13 mouse cellular contexts compared by ENCODE assay signal in the genomic region with DNA sequence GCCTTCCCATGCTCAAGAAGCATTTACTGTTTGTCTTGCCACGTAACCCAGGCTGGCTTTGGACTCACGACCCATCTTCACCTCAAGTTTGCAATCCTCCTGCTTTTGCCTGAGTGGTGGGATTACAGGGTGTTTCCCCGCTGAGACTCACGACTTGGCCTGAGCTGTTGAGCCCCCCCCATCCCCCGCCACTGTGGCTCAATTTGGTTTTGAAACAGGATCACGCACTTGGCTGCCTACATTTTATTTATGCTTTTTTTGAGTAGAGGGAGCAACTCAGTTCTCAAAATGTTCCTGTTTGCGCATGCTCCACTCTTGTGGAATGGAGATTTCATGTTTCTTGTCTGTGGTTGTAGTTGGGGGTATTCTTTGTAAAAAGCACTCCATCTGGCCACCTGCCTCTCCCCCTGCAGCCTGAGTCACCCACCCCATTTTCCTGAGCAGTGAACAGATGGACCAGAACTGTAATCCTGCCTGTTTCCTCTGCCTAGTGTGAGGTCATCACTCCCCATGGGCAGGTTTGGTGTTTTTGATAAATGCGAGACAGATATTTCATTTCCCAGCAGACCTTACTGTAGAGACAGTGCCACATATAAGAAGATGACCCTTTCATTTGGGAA. TPM values are rescaled to one million over a fixed set of nuclear protein-coding genes. Genes with fewer than 3 reads are reported as not detected.
DNase-seq lines count a peak whose midpoint lies in the region; ATAC-seq and TF ChIP-seq lines count a peak whose summit lies in the region.
"Had no signal": no experiment of that assay in that cellular context is flagged by ENCODE, and none has a peak within 500 bp of the region (broad histone marks: within the 10 kb centered on the region; RNA-seq: fewer than 3 reads in every experiment).

No protein-coding gene starts in this region.

- TF ChIP-seq CTCF in hindbrain, postnatal 0 days (IDR thresholded peaks at IDR 0.05; ENCODE audit: low read depth): no peak

- peak; percentile 60 for DNase-seq in hindbrain, postnatal 0 days (ENCODE audit: low spot score)
- no peak for DNase-seq in hindbrain, embryonic 11.5 days (ENCODE audit: low spot score)
- DNase-seq in 416B (ENCODE audit: low read depth): peak; percentile 84
- peak; percentile 89 for DNase-seq in cerebellum, adult 9-10 months
- no peak for DNase-seq in kidney, adult 9 months
- DNase-seq in embryo, embryonic 9.5 days (ENCODE audit: extremely low spot score): no peak
- DNase-seq in gastrocnemius, postnatal 14 days: no peak
- DNase-seq: lung, adult 18-20 months had no signal

- H3K4me2 ChIP-seq in hindbrain, postnatal 0 days (ENCODE audit: low read depth, low read length): no peak overlapping the region
- H3K4me2 ChIP-seq in hindbrain, embryonic 11.5 days (replicated peaks; ENCODE audit: low read depth, low read length): no peak overlapping the region
- H3K4me2 ChIP-seq: heart, embryonic 11.5 days; intestine, embryonic 15.5 days; stomach, embryonic 15.5 days had no signal

- H3K27me3 ChIP-seq in hindbrain, postnatal 0 days (ENCODE audit: insufficient read depth, low read length): no peaks in the 10 kb centered on the region
- H3K27me3 ChIP-seq in hindbrain, embryonic 11.5 days (ENCODE audit: control insufficient read depth, insufficient read depth, low read length): no peaks in the 10 kb centered on the region
- H3K27me3 ChIP-seq: intestine, embryonic 15.5 days; stomach, embryonic 15.5 days had no signal

- no peaks in the 10 kb centered on the region for H3K36me3 ChIP-seq in hindbrain, postnatal 0 days (ENCODE audit: insufficient read depth, low read length)
- no peaks in the 10 kb centered on the region for H3K36me3 ChIP-seq in hindbrain, embryonic 11.5 days (ENCODE audit: control insufficient read depth, insufficient read depth, low read length)
- H3K36me3 ChIP-seq: intestine, embryonic 15.5 days; stomach, embryonic 15.5 days had no signal

- H3K4me3 ChIP-seq in hindbrain, postnatal 0 days (ENCODE audit: low read length): no peak overlapping the region
- H3K4me3 ChIP-seq in hindbrain, embryonic 11.5 days (ENCODE audit: low read depth, low read length): no peak overlapping the region
- H3K4me3 ChIP-seq: intestine, embryonic 15.5 days; megakaryocyte, embryonic 14.5 days; stomach, embryonic 15.5 days had no signal

- WGBS in hindbrain, postnatal 0 days: 54% methylated on average over 8 of the region's 8 CpGs
- 68% methylated on average over 8 of the region's 8 CpGs for WGBS in hindbrain, embryonic 11.5 days

- H3K4me1 ChIP-seq in hindbrain, postnatal 0 days (ENCODE audit: insufficient read depth, low read length): no peaks in the 10 kb centered on the region
- H3K4me1 ChIP-seq in hindbrain, embryonic 11.5 days (replicated peaks; ENCODE audit: control insufficient read depth, insufficient read depth, low read length): no peaks in the 10 kb centered on the region
- H3K4me1 ChIP-seq: intestine, embryonic 15.5 days; stomach, embryonic 15.5 days had no signal

- peak; percentile 85 for ATAC-seq in hindbrain, postnatal 0 days
- ATAC-seq in hindbrain, embryonic 11.5 days (ENCODE audit: low FRiP score): no peak
- ATAC-seq in granulocyte monocyte progenitor cell, adult 5-6 weeks (replicated peaks; ENCODE audit: poor library complexity, severe bottlenecking): peak; percentile 29
- ATAC-seq: intestine, embryonic 15.5 days had no signal

- H3K9me3 ChIP-seq in hindbrain, postnatal 0 days (ENCODE audit: low read length): no peaks in the 10 kb centered on the region
- no peaks in the 10 kb centered on the region for H3K9me3 ChIP-seq in hindbrain, embryonic 11.5 days (ENCODE audit: control insufficient read depth, low read length)
- H3K9me3 ChIP-seq: intestine, embryonic 15.5 days; megakaryocyte, embryonic 14.5 days; stomach, embryonic 15.5 days had no signal

- intact Hi-C loops in gastrocnemius, postnatal 14 days (cut with DNase I; ENCODE audit: low total_unique reads): no loop called here

- H3K27ac ChIP-seq in hindbrain, postnatal 0 days: peak overlapping the region; percentile 54
- no peak overlapping the region for H3K27ac ChIP-seq in hindbrain, embryonic 11.5 days (ENCODE audit: low read depth, low read length)
- H3K27ac ChIP-seq: intestine, embryonic 15.5 days; stomach, embryonic 15.5 days had no signal

- H3K9ac ChIP-seq in hindbrain, postnatal 0 days (replicated peaks; ENCODE audit: low read length): no peak overlapping the region
- no peak overlapping the region for H3K9ac ChIP-seq in hindbrain, embryonic 11.5 days (ENCODE audit: low read depth, low read length)
- H3K9ac ChIP-seq: intestine, embryonic 15.5 days; stomach, embryonic 15.5 days had no signal

RNA-seq across cellular contexts. Expression of a gene that starts 37.9 kb away (rescaled TPM):
- 19.4 and 22.2 TPM in 2 replicates for total RNA-seq in hindbrain, postnatal 0 days (2014; rRNA removed)
- 40.8 and 41.2 TPM in 2 replicates for polyA plus RNA-seq in hindbrain, postnatal 0 days (2015; fragmentation: Nextera tagmentation; extraction: Ambion mirVana)
- 48.5 and 53.2 TPM in 2 replicates for polyA plus RNA-seq in hindbrain, embryonic 11.5 days (2014; fragmentation: Nextera tagmentation; extraction: Ambion mirVana)
- total RNA-seq in granulocyte monocyte progenitor cell, adult 5-6 weeks (2014; fragmentation: Nextera tagmentation): 23.2 and 24.2 TPM in 2 replicates
- 38.9 and 42.7 TPM in 2 replicates for total RNA-seq in granulocyte monocyte progenitor cell, adult 5-6 weeks (2017)
- 10 to 100 TPM; 17.3 to 22.2 TPM for total RNA-seq in gastrocnemius, postnatal 14 days (2021)

Comparison
In these comparisons a context has a peak if more than half of its experiments do, and no peak if none do; other contexts are left out.
1. DNase-seq: peak in hindbrain, postnatal 0 days (single experiment), 416B (single experiment) and cerebellum, adult 9-10 months (single experiment); none in hindbrain, embryonic 11.5 days (single experiment), kidney, adult 9 months (single experiment), embryo, embryonic 9.5 days (single experiment) and gastrocnemius, postnatal 14 days (single experiment).